Mouse (Mus musculus) olfactory bulb, adult 2 months (tissue): Measurements from ENCODE around the gene Xrcc4.

Experiments used
- CTCF ChIP-seq: fragments of 200-500 bp; IDR thresholded peaks from 2 replicates; pipeline ENCODE4 v1.5.1; 2012; ENCODE audit warnings: low read depth, mild to moderate bottlenecking, low read length, moderate library complexity; ENCODE audit not compliant: insufficient read depth
- POLR2A ChIP-seq: fragments of 200-500 bp; IDR thresholded peaks from 2 replicates; pipeline ENCODE4 v1.6.1; 2012; ENCODE audit warnings: mild to moderate bottlenecking, low read depth, low read length, moderate library complexity; ENCODE audit not compliant: insufficient read depth

DNA sequence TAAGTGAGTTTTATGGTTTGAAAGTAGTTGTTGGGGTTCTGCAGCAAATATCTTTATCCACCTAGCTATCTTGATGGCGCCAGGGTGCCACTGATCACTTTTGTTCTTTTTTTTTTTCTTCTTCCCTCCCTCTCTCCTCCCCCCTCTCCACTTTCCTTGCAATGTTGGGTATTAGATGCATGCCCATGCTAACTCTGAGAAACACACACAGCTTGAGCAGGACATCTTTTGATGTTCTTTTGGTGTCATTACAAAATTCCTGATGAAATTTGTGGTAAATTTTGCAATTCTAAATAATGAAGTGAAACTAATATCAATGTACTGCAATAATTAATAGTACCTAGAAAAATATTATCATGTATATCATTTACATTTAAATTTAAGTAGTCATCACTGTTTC lies 205.9 kb downstream of the Xrcc4 start:
- TF ChIP-seq CTCF (no peak), POLR2A (no peak)
